Mouse (Mus musculus): ENCODE data around the gene Clip1. TPM values are rescaled to one million over a fixed set of nuclear protein-coding genes. Genes with fewer than 3 reads are reported as not detected.
"Not testable (repeated sequence)": the region's sequence is repeated elsewhere in the genome, so short reads cannot be mapped to it uniquely, and the experiment has no call there.

The Clip1 gene
- 46.3 and 48.7 TPM in 2 replicates for polyA plus RNA-seq (2016; fragmentation: Nextera tagmentation; extraction: Ambion mirVana)

DNA sequence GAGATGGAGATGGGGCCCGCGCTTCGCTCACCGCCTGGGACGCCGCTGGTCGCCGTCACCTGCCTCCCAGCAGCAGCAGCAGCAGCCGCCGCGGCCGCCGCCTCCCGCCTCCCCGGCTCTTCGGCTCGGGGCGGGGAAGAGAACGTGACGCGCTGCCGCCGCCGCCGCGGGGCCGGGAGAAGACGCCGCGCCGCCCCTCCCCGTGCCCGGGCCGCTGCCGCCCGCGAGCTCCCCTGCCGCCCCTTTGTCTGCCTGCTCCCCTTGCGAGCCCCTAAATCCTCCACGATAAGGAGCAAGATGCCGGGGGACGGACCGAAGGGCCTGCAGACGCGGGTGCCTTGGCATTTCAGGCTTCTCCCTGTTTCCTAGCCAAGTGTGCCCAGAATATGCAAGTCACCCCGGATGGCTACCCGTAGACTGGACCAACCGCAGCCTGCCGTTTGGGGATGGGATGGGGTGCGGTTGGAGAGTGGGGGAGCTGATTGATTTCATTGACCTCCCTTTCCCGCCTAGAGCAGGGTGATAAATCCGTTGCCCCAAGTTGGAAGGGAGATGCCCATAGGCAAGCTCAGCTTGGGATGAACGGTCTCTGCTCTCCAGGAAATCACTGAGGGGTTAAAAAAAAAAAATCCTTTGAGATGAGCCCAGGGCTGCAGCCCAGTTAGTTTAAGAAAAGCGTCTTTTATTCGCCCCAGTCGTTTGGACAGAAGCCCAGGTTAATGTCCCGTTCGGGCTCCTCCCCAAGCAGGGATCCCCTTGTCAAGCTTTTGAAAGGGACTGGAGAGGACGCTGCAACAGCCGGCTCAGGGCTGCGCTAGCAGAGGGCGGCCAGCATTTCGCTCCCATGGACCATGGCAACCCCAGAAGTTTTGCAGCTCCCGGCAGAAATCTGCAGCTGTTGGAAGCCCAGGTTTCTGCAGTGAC lies at the start of gene Clip1:
Gene Clip1, minus strand, starts transcription at position 398 of the 924 bp plus-strand sequence.
- peak; percentile 80 for DNase-seq (ENCODE audit: low spot score)
- Histone ChIP-seq H3K27ac (peak within 1 kb of the TSS; percentile 98), H3K4me3 (peak within 1 kb of the TSS; percentile 91), H3K4me1 (peaks cover 30% of the 10 kb centered on the region), H3K27me3 (ENCODE audit: low read depth, poor library complexity, severe bottlenecking) (no peaks in the 10 kb centered on the region), H3K9me3 (replicated peaks) (no peaks in the 10 kb centered on the region), H3K36me3 (no peaks in the 10 kb centered on the region)
- 1% methylated on average over 55 of the region's 64 CpGs for WGBS

DNA sequence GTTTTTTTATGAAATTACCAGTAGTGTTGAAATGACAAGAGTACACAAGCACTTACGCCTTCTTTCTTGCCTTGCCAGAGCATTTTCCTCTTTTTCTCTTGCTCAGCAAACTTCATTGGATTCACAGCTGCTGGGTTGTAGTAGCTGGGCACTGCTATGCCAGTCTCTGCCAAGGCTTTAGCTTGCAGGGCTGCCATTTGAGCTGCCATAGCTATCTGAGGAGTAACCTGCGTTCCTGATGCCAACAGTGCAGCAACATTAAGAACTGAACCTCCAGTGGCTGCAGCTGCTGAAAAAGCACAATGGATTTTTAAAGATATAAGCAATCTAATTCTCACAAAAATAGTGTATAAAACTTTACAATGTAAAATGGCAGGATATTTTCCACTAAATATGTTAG lies 46.6 kb upstream of the Clip1 start:
- Histone ChIP-seq H3K4me1 (no peaks in the 10 kb centered on the region), H3K27me3 (ENCODE audit: low read depth, poor library complexity, severe bottlenecking) (no peaks in the 10 kb centered on the region), H3K27ac (no peak overlapping the region), H3K9me3 (replicated peaks) (no peaks in the 10 kb centered on the region), H3K36me3 (peaks cover 90% of the 10 kb centered on the region), H3K4me3 (no peak overlapping the region)
- WGBS = over 99% methylated on average over 2 of the region's 2 CpGs
- DNase-seq (ENCODE audit: low spot score) = no peak

DNA sequence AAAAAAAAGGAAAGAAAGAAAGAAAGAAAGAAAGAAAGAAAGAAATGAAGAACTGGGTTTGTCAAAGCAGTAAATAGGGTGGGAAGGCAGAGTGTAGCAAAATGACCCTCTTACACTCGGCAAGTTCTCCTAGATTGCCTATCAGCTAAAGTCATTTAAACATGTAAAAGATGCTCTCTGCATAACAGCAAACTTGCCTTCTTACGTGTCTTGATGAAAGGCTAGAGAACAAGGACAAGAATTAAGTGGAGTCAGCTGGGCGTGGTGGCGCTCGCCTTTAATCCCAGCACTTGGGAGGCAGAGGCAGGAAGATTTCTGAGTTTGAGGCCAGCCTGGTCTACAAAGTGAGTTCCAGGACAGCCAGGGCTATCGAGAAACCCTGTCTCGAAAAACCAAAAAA lies 39.4 kb upstream of the Clip1 start:
- H3K9me3 ChIP-seq (replicated peaks); H3K27me3 ChIP-seq (ENCODE audit: low read depth, poor library complexity, severe bottlenecking); H3K27ac ChIP-seq; H3K4me3 ChIP-seq; DNase-seq (ENCODE audit: low spot score): not testable (repeated sequence)
- 88% methylated on average over 7 of the region's 7 CpGs for WGBS
- Histone ChIP-seq H3K4me1 (peaks cover 10% of the 10 kb centered on the region), H3K36me3 (peaks cover 23% of the 10 kb centered on the region)

DNA sequence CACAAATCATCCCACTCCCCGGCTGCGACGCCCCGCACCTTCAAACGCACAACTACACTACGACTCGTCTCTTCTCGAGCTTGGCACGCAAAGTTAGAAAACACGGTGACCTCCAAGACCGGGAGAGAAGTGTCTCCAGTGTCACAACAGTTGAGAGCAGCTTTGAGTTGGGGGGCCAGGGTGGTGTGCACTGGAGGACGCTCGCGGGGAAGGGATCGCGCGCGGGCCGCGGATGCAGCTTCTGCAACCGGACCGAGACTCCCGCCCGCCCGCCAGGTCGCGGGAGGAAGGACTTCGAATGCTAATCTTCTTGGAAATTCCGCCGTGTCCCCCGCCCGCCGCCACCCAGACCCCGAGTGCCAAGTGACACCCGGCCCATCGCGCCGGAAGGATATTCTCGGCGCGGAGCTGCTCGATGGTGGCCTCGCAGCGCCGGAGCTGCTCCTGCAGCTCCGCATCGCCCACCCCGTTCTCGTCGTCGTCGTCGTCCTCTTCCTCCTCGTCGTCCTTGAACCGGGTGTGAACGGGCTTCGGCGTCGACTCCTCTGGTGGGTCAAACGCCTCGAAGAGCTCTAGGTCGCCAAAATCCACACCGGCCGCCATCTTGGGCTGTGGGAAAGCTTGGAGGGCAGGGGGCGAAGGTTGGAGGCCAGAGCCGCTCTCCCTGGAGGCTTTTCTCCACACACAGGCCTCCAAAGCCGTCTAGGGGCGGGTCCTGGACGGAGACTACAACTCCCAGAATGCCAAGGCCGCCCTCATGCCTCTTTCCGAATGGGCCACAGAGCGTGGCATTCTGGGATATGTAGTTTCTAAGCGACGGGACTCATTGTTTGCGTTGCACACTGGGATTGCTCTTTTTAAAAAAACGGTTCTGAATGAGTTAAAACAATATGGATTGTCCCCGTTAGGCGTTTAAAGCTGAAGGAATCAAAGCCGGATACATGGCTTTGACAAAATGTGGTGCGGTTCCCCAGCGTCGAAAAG lies 36.2 kb upstream of the Clip1 start, which contains the start of gene Zcchc8:
Gene Zcchc8, minus strand, starts transcription at position 773 of the 984 bp plus-strand sequence.
- peak within 1 kb of the TSS; percentile 95 for H3K27ac ChIP-seq
- DNase-seq (ENCODE audit: low spot score) = peak; percentile 93
- peaks cover 28% of the 10 kb centered on the region for H3K4me1 ChIP-seq
- under 1% methylated on average over 83 of the region's 83 CpGs for WGBS
- H3K27me3 ChIP-seq (ENCODE audit: low read depth, poor library complexity, severe bottlenecking) = no peaks in the 10 kb centered on the region
- H3K4me3 ChIP-seq = peak within 1 kb of the TSS; percentile 85
- H3K9me3 ChIP-seq (replicated peaks) = no peaks in the 10 kb centered on the region
- H3K36me3 ChIP-seq = peaks cover 32% of the 10 kb centered on the region

DNA sequence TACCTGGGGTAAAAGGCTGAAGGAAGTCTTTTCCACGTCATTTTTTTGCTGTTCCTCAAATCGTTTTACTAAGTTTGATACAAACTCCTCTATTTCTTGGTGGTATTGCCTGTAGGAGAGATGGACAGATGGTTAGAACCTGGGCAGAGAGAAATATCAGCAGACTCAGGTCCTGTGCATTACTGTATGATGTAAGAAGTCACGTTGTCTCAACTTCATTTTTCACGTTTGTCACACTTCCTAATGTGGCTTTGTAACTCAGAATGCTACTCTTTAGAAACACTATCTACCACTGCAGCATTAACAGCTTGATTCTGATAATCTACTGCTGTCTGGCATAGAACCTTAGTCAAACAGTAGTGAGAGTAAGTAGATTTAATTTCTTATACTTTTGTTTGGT lies 30.2 kb upstream of the Clip1 start:
- no peak for DNase-seq (ENCODE audit: low spot score)
- Histone ChIP-seq H3K4me1 (peaks cover 26% of the 10 kb centered on the region), H3K36me3 (peaks cover 92% of the 10 kb centered on the region), H3K9me3 (replicated peaks) (no peaks in the 10 kb centered on the region), H3K27ac (no peak overlapping the region), H3K4me3 (no peak overlapping the region), H3K27me3 (ENCODE audit: low read depth, poor library complexity, severe bottlenecking) (no peaks in the 10 kb centered on the region)
- WGBS = 95% methylated on average over 4 of the region's 4 CpGs

DNA sequence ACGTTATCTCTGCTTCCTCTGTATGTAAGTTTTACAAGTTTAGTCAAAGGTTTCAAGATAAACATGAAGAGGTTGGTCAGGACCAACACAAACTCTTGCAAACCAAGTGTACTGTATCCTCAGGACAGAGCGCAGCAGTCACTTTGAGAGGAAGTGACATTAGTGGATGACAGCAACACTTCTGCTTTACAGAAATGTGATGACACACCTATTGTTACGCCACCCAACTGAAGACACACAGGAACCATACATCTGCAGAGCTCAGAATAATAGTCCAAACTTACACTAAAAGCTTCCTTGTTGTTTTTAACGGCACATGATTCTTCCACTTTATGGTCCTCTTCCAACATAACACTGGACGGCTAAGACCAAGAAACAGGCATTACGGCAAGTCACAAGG lies 29.4 kb upstream of the Clip1 start:
- Histone ChIP-seq H3K9me3 (replicated peaks) (no peaks in the 10 kb centered on the region), H3K27ac (no peak overlapping the region), H3K36me3 (peaks cover 96% of the 10 kb centered on the region), H3K4me3 (no peak overlapping the region), H3K4me1 (peaks cover 17% of the 10 kb centered on the region), H3K27me3 (ENCODE audit: low read depth, poor library complexity, severe bottlenecking) (no peaks in the 10 kb centered on the region)
- WGBS = 95% methylated on average over 6 of the region's 6 CpGs
- DNase-seq (ENCODE audit: low spot score) = no peak

DNA sequence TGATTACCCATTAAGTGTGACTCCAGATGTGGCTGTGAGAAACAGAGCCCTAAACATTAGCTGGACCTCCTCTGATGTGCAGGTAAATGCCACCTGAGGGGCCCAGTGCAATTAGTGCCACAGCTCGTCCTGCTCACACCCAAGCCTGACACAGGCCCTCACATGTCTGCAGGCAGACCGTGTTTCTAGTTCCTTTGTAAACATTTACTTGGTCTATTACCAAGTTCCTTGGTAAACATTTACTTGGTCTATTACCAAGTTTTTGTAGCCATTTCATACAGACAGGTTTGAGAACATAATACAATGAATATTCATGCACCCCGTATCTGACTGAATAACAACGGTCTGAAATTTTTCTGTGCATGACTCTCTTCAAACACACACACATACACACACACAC lies 25.2 kb upstream of the Clip1 start:
- 93% methylated on average over 4 of the region's 4 CpGs for WGBS
- peaks cover 100% of the 10 kb centered on the region for H3K36me3 ChIP-seq

DNA sequence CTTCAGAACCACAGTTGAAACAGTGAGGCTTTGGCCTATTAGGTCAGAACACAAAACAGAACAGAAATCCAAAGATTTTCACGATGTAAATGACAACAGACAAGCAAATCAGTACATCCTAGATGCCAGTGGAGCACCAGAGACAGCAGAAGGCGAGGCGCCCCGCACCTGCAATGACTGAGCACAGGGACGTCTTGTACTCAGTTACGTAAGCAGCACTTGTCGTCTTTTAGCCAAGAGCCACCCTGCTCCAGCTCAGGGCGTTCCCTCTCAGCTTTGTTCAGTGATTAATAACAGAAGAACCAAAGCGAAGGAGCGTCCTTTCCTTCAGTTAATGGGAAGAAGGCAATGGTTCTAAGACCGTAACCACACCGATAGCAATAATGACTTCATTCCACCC lies 24.2 kb upstream of the Clip1 start:
- 94% methylated on average over 12 of the region's 12 CpGs for WGBS
- Histone ChIP-seq H3K27ac (no peak overlapping the region), H3K4me1 (no peaks in the 10 kb centered on the region), H3K4me3 (no peak overlapping the region), H3K27me3 (ENCODE audit: low read depth, poor library complexity, severe bottlenecking) (no peaks in the 10 kb centered on the region), H3K9me3 (replicated peaks) (no peaks in the 10 kb centered on the region), H3K36me3 (peaks cover 100% of the 10 kb centered on the region)
- DNase-seq (ENCODE audit: low spot score) = no peak

More for the DNA sequence above, 25.2 kb upstream of the Clip1 start:
- H3K27me3 ChIP-seq (ENCODE audit: low read depth, poor library complexity, severe bottlenecking) = no peaks in the 10 kb centered on the region
- no peaks in the 10 kb centered on the region for H3K4me1 ChIP-seq
- H3K4me3 ChIP-seq = no peak overlapping the region
- DNase-seq (ENCODE audit: low spot score) = no peak
- H3K27ac ChIP-seq = no peak overlapping the region
- H3K9me3 ChIP-seq (replicated peaks) = no peaks in the 10 kb centered on the region

DNA sequence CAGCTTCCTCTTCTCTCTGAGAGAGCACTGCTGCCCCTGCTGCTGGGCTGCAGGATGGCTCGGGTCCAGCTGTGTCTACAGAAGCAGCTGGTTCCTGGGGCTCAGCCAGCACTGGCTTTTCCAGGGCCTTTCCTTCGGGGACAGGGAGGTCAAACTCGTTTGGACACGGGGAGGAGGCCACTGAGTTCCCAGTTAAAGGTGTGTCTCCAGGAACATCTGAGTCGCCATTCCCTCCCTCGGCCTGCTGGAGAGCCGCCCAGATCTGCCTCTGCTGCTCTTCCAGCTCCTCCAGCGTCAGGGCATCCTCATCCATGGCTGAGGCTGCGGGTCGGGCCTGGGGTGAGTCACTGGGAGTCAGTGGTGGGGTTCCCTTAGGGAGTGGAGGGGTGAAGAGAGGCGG lies 16.2 kb upstream of the Clip1 start:
- 79% methylated on average over 11 of the region's 11 CpGs for WGBS
- Histone ChIP-seq H3K27me3 (ENCODE audit: low read depth, poor library complexity, severe bottlenecking) (no peaks in the 10 kb centered on the region), H3K4me1 (no peaks in the 10 kb centered on the region), H3K9me3 (replicated peaks) (no peaks in the 10 kb centered on the region), H3K36me3 (peaks cover 88% of the 10 kb centered on the region), H3K4me3 (no peak overlapping the region), H3K27ac (0 out of 2 replicates have a peak overlapping the region, but pooled peaks have one; percentile 36)
- DNase-seq (ENCODE audit: low spot score) = no peak

DNA sequence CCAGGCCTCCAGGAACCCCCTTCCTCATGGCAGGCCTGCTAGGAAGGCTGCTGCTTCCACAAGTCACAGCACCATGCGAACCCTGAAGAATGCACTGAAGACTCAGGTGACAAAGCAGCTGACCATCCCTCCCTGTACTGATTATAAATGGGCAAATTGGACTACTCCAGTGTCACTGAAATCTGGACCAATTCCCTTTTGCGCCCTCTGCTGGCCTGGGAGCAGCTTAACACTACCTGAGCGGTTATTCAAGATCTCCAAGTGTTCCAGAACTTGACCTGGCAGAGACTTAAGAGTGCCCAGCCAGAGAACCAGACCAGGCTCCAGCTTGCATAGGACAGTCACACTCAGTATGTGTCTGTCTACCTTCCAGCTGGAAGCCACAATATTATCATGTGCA lies 14.8 kb upstream of the Clip1 start:
- H3K36me3 ChIP-seq = peaks cover 74% of the 10 kb centered on the region
- DNase-seq (ENCODE audit: low spot score) = peak; percentile 80

DNA sequence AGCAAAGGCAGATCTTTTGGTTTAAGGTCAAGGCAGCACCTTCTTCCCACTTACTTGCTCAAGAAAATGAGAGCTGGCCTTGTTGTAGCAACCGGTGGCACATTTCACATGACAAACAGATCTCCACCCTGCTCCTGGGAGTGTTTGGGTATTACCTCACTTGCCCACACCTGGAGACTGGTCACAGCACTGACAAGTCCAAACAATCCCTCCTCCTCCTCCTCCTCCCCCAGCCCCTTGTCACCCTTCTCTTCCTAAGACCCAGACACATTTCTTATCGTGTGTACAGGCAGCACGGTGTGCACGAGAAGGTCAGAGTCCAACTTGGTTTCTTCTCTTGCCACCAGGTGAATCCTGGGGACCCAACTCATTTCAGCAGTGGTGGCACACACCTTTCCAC lies 12.5 kb upstream of the Clip1 start:
- H3K36me3 ChIP-seq = peaks cover 52% of the 10 kb centered on the region
- H3K27me3 ChIP-seq (ENCODE audit: low read depth, poor library complexity, severe bottlenecking) = no peaks in the 10 kb centered on the region
- DNase-seq (ENCODE audit: low spot score) = no peak
- no peaks in the 10 kb centered on the region for H3K4me1 ChIP-seq
- no peaks in the 10 kb centered on the region for H3K9me3 ChIP-seq (replicated peaks)
- no peak overlapping the region for H3K27ac ChIP-seq
- whole genome bisulfite sequencing = 88% methylated on average over 4 of the region's 4 CpGs
- H3K4me3 ChIP-seq = no peak overlapping the region

More for the DNA sequence above, 14.8 kb upstream of the Clip1 start:
- H3K27ac ChIP-seq = no peak overlapping the region
- no peak overlapping the region for H3K4me3 ChIP-seq
- 39% methylated on average over 3 of the region's 3 CpGs for WGBS
- H3K4me1 ChIP-seq = no peaks in the 10 kb centered on the region
- no peaks in the 10 kb centered on the region for H3K9me3 ChIP-seq (replicated peaks)
- no peaks in the 10 kb centered on the region for H3K27me3 ChIP-seq (ENCODE audit: low read depth, poor library complexity, severe bottlenecking)

DNA sequence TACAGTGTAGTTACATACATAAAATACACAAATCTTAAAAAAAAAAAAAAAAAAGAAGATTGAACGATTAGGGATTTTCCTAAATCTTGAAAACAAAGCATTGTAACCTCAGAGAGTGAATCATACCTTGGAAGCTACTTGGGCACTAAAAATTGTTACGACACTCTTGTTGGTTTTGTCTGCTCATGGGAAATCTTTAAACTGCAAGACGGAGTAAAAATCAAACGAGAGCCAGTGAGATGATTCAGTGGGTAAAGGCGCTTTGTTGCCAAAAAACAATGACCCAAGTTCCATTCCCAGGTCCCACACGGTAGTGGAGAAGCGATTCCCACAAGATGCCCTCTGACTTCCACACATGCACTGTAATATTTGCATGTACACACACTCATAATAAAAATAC lies 11.8 kb upstream of the Clip1 start:
- H3K27me3 ChIP-seq (ENCODE audit: low read depth, poor library complexity, severe bottlenecking) = no peaks in the 10 kb centered on the region
- no peak overlapping the region for H3K4me3 ChIP-seq
- H3K9me3 ChIP-seq (replicated peaks) = no peaks in the 10 kb centered on the region
- H3K27ac ChIP-seq = no peak overlapping the region
- H3K4me1 ChIP-seq = no peaks in the 10 kb centered on the region
- DNase-seq (ENCODE audit: low spot score) = no peak
- H3K36me3 ChIP-seq = peaks cover 45% of the 10 kb centered on the region
- WGBS = 94% methylated on average over 7 of the region's 7 CpGs
